In genomic region chr9:77993538-77994255, GRCm38 (mm10) we compare ENCODE assay signal across 21 mouse cellular contexts. TPM values are rescaled to one million over a fixed set of nuclear protein-coding genes. Genes with fewer than 3 reads are reported as not detected.
DNase-seq lines count a peak whose midpoint lies in the region; ATAC-seq lines count a peak whose summit lies in the region.
"Not testable (repeated sequence)": the region's sequence is repeated elsewhere in the genome, so short reads cannot be mapped to it uniquely, and the experiment has no call there.
"Had no signal": no experiment of that assay in that cellular context is flagged by ENCODE, and none has a peak within 500 bp of the region (broad histone marks: within the 10 kb centered on the region; RNA-seq: fewer than 3 reads in every experiment).

No protein-coding gene starts in this region.

- H3K4me2 ChIP-seq in heart, embryonic 13.5 days; liver, embryonic 11.5 days: not testable (repeated sequence)
- H3K4me2 ChIP-seq in liver, embryonic 15.5 days: peak overlapping the region; percentile 61

- H3K4me3 ChIP-seq in heart, embryonic 13.5 days; liver, embryonic 11.5 days (ENCODE audit: low read depth, low read length): not testable (repeated sequence)
- H3K4me3 ChIP-seq in liver, embryonic 15.5 days (replicated peaks): peak overlapping the region; percentile 23; the same call in 1 of the 2 replicates

- not testable (repeated sequence) for H3K9ac ChIP-seq in heart, embryonic 13.5 days; liver, embryonic 11.5 days (ENCODE audit: low read depth, low read length)
- H3K9ac ChIP-seq in liver, embryonic 15.5 days: 0 out of 2 replicates have a peak overlapping the region, but pooled peaks have one; percentile 18

- H3K36me3 ChIP-seq in heart, embryonic 13.5 days; liver, embryonic 11.5 days (ENCODE audit: control insufficient read depth, insufficient read depth, low read length); liver, embryonic 15.5 days (replicated peaks): not testable (repeated sequence)

- peak; percentile 65 for DNase-seq in c-Kit-positive CD71-positive TER-119-positive erythroid progenitor cells, embryonic 14.5 days (ENCODE audit: low spot score)
- DNase-seq in liver, embryonic 11.5 days (ENCODE audit: low spot score): not testable (repeated sequence)

- H3K9me3 ChIP-seq in heart, embryonic 13.5 days; liver, embryonic 11.5 days (ENCODE audit: control insufficient read depth, low read length); liver, embryonic 15.5 days (replicated peaks): not testable (repeated sequence)

- 0 out of 2 replicates have a peak overlapping the region, but pooled peaks have one; percentile 13 for H3K27ac ChIP-seq in heart, embryonic 13.5 days (replicated peaks)
- H3K27ac ChIP-seq in liver, embryonic 11.5 days (ENCODE audit: low read depth, low read length): peak overlapping the region; percentile 73
- H3K27ac ChIP-seq in liver, embryonic 15.5 days (replicated peaks): peak overlapping the region; percentile 92

- H3K27me3 ChIP-seq in heart, embryonic 13.5 days (replicated peaks); liver, embryonic 11.5 days (replicated peaks; ENCODE audit: control insufficient read depth, insufficient read depth, low read length); liver, embryonic 15.5 days: not testable (repeated sequence)

- 84% methylated on average over 2 of the region's 2 CpGs for WGBS in heart, embryonic 13.5 days
- 69% methylated on average over 2 of the region's 2 CpGs for WGBS in liver, embryonic 11.5 days
- WGBS in liver, embryonic 15.5 days (ENCODE audit: insufficient replicate concordance): 45% methylated on average over 2 of the region's 2 CpGs

- H3K4me1 ChIP-seq in heart, embryonic 13.5 days: peaks cover 28% of the 10 kb centered on the region
- H3K4me1 ChIP-seq in liver, embryonic 11.5 days (replicated peaks; ENCODE audit: control insufficient read depth, insufficient read depth, low read length): not testable (repeated sequence)
- peaks cover 41% of the 10 kb centered on the region for H3K4me1 ChIP-seq in liver, embryonic 15.5 days (replicated peaks)

- peak; percentile 91 for ATAC-seq in erythroid progenitor cell, adult 5-6 weeks (replicated peaks; ENCODE audit: low FRiP score, poor library complexity, severe bottlenecking)
- not testable (repeated sequence) for ATAC-seq in heart, embryonic 13.5 days (ENCODE audit: extremely low read depth, insufficient number of reproducible peaks, low FRiP score, low TSS enrichment)
- ATAC-seq in liver, embryonic 11.5 days (replicated peaks; ENCODE audit: low FRiP score): peak; percentile 98
- peak; percentile 97 for ATAC-seq in liver, embryonic 15.5 days (ENCODE audit: insufficient read depth)
- ATAC-seq in megakaryocyte-erythroid progenitor cell, adult 5-6 weeks (replicated peaks; ENCODE audit: low FRiP score, low TSS enrichment, poor library complexity, severe bottlenecking): peak; percentile 77

RNA-seq across cellular contexts. Expression of gene Gcm1, which starts 58.0 kb away (rescaled TPM):
- not detected in 2 replicates for total RNA-seq in erythroid progenitor cell, adult 5-6 weeks (2015; ENCODE audit: low replicate concordance)
- not detected in 2 replicates for total RNA-seq in erythroid progenitor cell, adult 5-6 weeks (2017; ENCODE audit: low replicate concordance)
- polyA plus RNA-seq in heart, embryonic 13.5 days (2015; fragmentation: Nextera tagmentation; extraction: Ambion mirVana): not detected in 2 replicates
- not detected in 2 replicates for polyA plus RNA-seq in liver, embryonic 11.5 days (2014; fragmentation: Nextera tagmentation; extraction: Ambion mirVana)
- not detected in 2 replicates for polyA plus RNA-seq in liver, embryonic 15.5 days (2015; fragmentation: Nextera tagmentation; extraction: Ambion mirVana)
- total RNA-seq in megakaryocyte-erythroid progenitor cell, adult 5-6 weeks (2014; fragmentation: Nextera tagmentation): not detected in 2 replicates
- not detected in 2 replicates for total RNA-seq in megakaryocyte-erythroid progenitor cell, adult 5-6 weeks (2017)
- total RNA-seq: adrenal gland, adult 8-10 months; adrenal gland, postnatal 36 days; gastrocnemius, postnatal 10 days; gastrocnemius, postnatal 4 days; heart, adult 2 months; heart, postnatal 10 days; heart, postnatal 4 days had no signal
- polyA plus RNA-seq: brain, embryonic 14.5 days; forebrain, embryonic 12.5 days; forebrain, embryonic 16.5 days; frontal cortex, adult 2 months; heart, adult 2 months; heart, embryonic 14.5 days; hindbrain, embryonic 12.5 days; hindbrain, embryonic 16.5 days; inflammation-experienced regulatory T-cells, adult 6 months had no signal

Comparison
In these comparisons a context has a peak if more than half of its experiments do, and no peak if none do; other contexts are left out.
1. H3K27ac ChIP-seq: peak in every context shown above with its lines; median percentile 92 in liver, embryonic 15.5 days; 73 in liver, embryonic 11.5 days; 13 in heart, embryonic 13.5 days.